Mouse (Mus musculus): ENCODE measurements at regions not wholly inside any gene's neighbourhood (a gene's known extent, or its start where the extent isn't known, plus 50 kb on each side); places are given as distances from the start of the nearest gene placed in this dataset.

DNA sequence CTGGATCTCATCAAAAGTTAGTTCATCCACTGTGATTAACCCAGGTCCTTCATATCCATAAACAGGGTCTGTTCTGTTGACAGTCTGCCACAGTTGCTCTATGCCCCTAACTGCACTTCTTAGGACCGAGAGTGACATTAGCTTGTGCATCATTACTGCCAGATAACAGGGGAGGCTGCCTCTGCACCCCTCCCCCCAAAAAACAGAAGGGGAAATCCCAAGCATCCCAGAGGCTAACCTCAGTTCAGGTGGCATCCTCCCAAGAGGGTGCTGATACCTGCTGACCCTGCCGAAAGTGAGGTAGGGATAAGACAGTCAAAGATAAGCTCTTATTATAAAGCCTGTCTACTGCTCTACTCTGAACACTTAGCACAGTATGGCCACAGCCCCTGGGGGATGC lies 87.3 kb downstream of the Rplp1 start:
- ATAC-seq (replicated peaks; ENCODE audit: insufficient number of reproducible peaks, low FRiP score, low TSS enrichment, poor library complexity, severe bottlenecking), result no peak

DNA sequence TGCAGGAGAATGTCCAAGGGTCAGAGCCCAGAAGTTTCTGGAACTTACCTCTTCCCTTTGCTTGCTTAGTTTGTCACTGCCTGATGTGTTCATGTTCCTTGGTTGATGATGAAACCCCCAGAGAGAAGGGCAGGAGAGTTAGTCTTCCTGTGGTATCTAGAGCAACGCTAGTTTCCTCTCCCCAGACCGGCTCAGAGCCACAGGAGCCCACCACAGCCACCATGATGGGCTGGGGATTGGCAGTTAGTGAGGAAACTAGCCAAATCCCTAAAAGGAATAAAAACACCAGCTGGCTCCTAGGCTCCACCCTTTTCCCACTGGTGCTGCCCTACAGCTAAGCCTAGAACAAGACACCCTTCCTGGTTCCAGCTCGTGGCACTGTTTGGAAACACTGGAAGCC lies 87.9 kb downstream of the Rplp1 start:
- ATAC-seq (replicated peaks; ENCODE audit: insufficient number of reproducible peaks, low FRiP score, low TSS enrichment, poor library complexity, severe bottlenecking), result no peak

DNA sequence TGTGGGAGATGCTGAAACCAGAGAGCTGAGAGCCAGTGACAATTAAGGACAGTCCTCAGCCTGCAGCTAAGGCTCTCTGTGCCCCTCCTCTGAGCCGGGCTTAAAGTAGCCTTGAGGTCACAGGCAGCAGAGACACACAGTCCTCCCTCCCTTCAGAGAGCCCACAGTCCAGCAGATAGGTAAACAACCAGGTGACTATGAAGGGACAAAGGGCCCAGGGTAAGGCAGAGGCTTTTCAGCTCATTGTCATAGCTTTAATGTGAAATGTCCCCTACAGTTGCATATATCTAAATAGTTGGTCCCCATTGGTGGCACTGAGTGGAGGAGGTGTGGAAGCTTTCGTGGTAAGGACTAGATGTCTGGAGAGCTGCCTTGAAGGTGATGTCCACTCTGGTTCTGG lies 88.5 kb downstream of the Rplp1 start:
- no peak for ATAC-seq (replicated peaks; ENCODE audit: insufficient number of reproducible peaks, low FRiP score, low TSS enrichment, poor library complexity, severe bottlenecking)

DNA sequence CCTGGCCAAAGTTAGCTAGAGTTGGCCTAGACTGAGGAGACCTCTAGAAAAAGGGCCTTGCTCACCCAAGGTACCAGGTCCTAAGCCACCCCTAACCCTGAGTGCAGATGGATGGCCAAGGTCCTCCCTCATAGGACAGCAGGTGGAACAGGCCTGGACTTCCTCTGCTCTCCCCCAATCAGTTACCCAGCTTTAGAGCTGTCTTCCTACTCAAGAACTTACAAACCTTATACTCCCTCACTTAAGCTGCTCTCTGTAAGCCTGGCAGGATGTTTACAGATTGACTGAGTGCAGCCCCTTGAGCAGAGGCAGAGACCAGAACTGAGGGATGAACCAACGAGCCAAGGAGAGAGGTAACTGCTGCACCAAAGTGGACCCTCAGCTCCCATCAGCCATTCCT lies 94.5 kb downstream of the Rplp1 start:
- peak; percentile 31; the same call in 1 of the 2 replicates for ATAC-seq (replicated peaks; ENCODE audit: insufficient number of reproducible peaks, low FRiP score, low TSS enrichment, poor library complexity, severe bottlenecking)

DNA sequence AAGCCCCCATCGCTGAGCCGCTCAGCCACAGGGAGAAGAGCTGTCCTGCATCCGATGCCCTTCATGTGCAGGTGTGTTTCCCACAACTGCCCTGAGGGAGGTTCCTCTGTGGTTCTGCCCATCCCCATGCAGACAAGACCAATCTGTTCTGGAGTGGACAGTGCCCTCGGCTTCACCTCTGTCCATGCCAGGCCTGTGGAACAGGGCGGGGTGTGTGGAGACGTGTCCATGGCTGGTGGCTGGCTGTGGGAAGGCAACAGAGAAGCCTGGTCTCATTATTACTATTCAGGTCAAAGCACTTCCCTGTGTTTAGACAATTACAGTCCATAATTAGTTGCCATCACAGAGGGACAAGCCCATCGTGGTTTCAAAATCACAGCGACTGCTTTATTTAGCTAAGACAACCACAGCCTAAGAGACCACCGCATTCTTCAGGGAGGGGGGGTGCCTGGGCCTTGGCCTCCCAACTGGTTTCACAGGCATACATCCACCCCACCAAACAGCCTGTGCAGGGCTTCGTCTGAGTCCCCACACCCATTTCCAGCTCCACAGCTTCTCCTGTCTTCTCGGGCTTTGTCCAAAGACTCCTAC lies 97.7 kb downstream of the Rplp1 start:
- ATAC-seq (replicated peaks; ENCODE audit: insufficient number of reproducible peaks, low FRiP score, low TSS enrichment, poor library complexity, severe bottlenecking), result no peak

DNA sequence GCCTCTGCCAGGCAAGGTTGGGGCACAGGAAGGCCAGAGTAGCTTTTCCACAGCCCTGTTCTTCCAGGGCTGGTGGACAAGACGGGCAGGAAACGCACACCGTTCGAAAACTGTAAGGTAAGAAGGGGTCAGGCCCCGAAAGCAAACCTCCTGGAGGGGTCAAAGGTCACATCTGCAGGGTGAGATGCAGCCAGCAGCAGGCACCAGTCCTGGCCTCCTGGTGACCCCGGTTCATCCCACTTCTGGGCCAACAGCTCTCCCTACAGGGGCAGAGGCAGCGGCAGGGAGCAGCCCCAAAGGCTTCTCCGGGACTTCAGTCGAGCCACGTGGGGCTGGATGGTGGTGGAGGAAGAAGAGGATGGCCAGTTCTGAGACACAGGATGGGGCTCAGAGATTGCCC lies 98.3 kb downstream of the Rplp1 start:
- ATAC-seq (replicated peaks; ENCODE audit: insufficient number of reproducible peaks, low FRiP score, low TSS enrichment, poor library complexity, severe bottlenecking), result no peak

DNA sequence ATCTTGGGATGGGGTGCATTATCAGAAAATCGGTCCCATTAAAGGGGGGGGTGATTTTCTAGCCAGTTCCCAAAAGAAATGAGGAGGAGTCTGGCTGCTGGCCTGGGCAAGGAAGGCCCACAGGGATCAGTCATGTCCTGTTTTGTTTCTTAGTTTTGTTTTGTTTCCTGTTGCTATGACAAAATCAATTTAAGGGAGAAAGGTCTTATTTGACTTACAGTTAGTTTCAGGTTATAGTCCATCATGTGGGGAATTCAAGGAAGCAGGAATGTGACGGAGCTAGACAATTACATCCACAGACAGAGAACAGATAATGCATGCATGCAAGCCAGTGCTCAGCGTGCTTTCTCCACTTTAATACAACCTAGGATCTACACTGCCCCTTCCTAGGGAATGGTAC lies 101.1 kb downstream of the Rplp1 start:
- no peak for ATAC-seq (replicated peaks; ENCODE audit: insufficient number of reproducible peaks, low FRiP score, low TSS enrichment, poor library complexity, severe bottlenecking)

DNA sequence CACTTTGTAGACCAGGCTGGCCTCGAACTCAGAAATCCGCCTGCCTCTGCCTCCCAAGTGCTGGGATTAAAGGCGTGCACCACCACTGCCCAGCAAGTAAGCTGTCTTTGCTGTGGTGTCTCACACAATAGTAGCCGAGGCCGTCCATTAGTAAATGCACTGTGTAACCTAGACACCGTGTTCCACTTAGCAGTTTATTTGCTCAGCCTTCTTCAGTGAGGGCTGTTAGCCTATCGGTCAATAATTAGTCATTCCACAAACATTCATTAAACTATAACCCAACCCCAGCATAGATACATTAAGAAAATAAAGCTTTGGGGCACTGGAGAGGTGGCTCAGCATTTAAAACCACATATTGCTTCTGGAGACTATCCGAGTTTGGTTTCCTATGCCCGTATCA lies 102.0 kb downstream of the Rplp1 start:
- no peak for ATAC-seq (replicated peaks; ENCODE audit: insufficient number of reproducible peaks, low FRiP score, low TSS enrichment, poor library complexity, severe bottlenecking)

DNA sequence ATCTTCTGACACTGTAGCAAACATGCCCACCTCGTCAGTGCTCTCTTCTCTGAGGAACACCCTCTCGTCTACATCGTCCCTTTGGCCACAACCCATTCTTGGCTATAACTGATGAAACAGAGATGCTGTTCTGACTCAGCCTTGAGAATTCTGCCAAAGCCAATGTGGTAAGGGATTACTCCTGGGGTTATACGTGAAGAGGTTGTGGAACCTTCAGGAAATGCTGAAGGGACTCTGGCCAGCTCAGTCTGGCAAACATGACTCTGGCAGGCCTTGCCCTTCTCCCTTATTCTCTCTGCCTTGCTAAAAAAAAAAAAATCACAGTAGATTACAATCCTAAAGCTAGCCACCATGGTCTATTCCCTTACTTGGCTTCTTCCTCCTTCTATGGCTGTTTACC lies 103.9 kb downstream of the Rplp1 start:
- no peak for ATAC-seq (replicated peaks; ENCODE audit: insufficient number of reproducible peaks, low FRiP score, low TSS enrichment, poor library complexity, severe bottlenecking)

DNA sequence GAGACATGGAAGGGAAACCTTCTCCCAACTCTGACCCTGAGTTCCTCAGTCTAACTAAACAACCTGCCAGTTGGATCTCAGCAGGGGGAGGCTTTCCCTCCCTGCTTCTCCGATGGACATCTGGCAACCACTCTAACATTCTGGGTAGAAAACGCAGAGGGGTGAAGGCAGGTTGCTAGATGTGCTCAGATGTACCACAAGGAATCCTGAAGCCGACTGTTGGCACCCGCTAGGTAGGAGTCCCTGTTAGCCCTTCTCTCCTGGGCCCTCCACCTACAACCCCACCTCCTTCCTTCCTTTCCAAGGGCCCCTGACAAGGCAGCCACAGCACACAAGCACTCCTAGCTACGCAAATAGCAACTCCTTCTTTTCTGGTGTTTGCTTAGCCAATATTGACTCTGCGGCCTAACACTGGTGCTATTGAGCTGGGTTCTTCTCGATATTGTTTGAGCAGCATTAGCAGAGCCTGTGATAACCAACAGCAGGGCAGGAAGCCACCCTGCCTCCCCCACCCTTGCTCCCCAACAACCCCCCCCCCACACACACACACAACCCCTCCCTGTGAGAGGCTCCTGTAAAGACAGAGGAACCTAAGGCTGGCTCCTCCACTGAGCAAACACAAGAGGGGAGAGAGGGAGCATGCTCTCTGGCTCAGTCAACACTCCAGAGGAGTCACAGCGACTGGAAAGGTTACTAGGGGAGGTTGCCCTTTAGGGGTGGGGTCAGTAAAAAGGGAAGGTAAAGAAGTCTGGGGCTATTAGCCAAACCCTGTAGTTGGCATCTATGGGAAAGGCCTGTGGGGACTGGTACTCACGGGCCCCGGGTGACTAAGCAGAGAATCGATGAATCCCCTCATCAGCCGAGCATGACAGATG lies 105.8 kb downstream of the Rplp1 start:
- ATAC-seq (replicated peaks; ENCODE audit: insufficient number of reproducible peaks, low FRiP score, low TSS enrichment, poor library complexity, severe bottlenecking), result no peak

DNA sequence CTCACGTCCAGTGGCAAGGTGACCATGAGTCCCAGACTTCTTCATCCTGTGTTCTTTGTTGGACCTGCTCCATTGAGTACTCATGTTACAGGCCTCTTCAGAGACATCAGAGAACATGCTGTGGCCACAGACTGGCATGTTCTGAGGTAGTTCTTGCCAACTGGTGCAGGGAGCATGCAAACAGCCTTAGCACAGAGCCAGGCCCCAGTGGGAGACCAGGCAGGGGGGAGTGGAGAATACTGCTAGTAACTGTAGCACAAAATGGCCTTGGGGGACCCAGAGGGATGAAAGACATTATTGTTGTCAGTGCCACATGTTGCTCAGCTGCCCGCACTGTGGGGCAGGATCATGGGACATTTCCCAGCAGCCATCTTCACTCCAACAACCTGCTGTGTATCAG lies 108.4 kb downstream of the Rplp1 start:
- no peak for ATAC-seq (replicated peaks; ENCODE audit: insufficient number of reproducible peaks, low FRiP score, low TSS enrichment, poor library complexity, severe bottlenecking)

DNA sequence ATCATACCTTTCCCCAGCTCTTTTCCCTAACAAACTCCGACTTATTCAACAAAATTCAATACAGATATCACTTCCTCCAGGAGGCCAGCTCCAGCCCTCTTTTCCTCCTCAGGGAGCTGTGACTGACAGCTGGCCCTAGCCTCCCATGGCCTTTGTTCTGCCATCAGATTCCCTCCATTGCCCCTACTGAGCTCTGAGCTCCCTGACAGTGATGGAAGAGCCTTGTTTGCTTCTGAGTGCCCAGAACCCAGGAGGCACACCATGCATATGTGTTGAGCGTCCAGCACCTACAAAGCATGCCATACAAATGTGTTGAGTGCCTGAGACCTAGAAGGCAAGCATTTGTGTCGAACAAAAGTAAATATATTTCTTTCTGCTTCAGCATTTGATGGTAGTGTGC lies 110.8 kb downstream of the Rplp1 start:
- no peak for ATAC-seq (replicated peaks; ENCODE audit: insufficient number of reproducible peaks, low FRiP score, low TSS enrichment, poor library complexity, severe bottlenecking)

DNA sequence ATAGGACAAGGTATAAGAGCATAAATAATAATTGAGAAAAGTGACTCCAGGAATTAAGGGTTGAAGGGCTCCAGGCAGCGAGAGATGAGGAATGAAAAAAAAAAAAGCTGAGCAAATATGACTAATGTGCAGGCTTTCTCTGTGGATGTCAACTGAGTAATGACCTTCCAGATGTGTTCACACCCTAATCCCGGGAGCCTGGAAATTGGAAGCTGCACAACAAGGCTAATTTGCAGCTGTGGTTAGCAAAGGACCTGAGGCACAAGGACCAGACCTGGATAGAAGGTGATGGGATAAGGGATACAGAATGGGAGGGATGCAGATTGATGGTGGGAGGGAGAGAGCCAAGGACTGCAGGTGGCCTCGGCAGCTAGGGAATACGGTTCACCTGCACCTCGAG lies 111.6 kb downstream of the Rplp1 start:
- no peak for ATAC-seq (replicated peaks; ENCODE audit: insufficient number of reproducible peaks, low FRiP score, low TSS enrichment, poor library complexity, severe bottlenecking)

DNA sequence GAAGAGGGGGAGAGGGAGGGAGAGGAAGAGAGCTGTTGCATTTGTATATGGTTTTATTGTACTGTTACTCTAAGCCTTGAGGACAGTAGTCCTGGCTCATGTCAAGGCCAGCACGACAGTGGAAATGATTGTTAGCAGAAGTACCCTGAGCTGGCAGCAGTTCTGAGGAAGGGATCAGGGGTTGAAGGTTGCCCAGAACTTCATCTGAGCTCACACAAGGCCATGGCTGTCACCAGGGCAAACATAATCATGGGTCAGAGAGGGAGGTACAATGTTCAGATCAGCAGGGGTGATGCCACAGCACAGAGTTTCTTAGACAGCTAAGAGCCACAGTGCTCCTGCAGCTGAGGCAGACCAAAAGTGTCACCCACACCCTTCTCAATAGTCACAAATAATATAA lies 114.8 kb downstream of the Rplp1 start:
- ATAC-seq (replicated peaks; ENCODE audit: insufficient number of reproducible peaks, low FRiP score, low TSS enrichment, poor library complexity, severe bottlenecking), result no peak

DNA sequence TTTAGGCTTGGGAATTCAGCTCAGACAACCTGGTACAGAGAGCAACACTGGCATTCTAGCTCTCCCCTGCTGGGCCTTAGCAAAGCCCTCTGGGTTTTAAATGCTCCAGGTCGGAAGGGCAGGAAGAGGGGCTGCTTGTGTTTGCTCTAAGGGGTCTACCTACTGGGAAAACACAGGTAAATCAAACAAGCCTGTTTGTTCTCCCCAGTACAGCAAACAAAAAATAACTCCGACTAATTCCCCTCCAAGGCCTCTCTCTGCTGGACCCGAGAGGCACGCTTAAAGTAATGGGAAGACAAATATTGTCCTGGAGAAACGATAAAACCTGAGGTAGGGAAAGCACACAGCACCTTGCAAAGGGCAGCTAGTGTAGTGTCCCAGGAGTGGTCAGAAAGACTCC lies 118.4 kb downstream of the Rplp1 start:
- ATAC-seq (replicated peaks; ENCODE audit: insufficient number of reproducible peaks, low FRiP score, low TSS enrichment, poor library complexity, severe bottlenecking), result no peak

DNA sequence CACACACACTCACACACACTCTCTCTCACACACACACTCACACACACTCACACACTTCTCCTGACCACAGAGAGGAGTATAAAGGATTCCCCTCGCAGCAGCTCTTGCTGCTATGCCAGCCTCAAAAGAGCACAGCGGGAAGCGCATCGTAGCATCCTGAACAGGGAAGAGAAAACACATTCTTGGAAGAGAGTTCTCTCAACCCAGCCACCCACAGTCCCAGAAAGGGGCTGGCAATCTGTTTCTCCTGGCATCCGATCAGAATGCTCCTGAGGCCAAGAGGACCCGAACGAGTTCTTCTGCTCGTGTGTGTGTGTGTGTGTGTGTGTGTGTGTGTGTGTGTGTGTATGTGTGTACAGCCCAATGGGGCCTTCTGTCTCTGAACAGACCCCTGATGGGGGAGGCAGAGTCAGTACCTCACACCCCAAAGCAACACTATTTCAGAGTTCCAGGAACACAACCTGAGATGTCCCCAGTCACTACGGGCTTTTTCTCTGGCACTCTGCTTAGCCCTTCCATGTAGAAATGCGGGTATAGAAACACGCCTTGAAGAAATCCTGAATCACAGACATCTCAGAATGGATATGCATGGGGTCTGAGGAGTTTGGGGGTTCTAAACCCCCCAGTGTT lies 122.8 kb downstream of the Rplp1 start:
- ATAC-seq (replicated peaks; ENCODE audit: insufficient number of reproducible peaks, low FRiP score, low TSS enrichment, poor library complexity, severe bottlenecking), result no peak

DNA sequence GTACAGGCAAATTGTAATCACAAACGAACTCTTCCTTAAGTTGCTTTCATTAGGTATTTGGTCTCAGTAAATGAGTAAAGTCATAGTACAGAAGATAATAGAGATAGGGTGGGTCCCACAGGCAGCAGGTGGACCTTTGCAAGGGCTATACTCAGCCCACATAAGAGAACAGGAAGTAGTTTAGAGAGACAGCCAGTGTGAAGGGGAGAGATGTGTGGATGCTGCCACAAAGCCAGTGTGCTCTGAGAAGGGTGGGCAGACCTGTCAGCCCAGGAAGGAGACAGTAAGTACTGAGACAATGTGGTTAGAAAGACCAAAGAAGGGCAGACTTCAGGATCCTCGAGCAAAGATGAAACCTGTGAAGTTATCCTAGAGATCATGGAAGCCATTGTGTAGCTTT lies 123.5 kb downstream of the Rplp1 start:
- no peak for ATAC-seq (replicated peaks; ENCODE audit: insufficient number of reproducible peaks, low FRiP score, low TSS enrichment, poor library complexity, severe bottlenecking)

DNA sequence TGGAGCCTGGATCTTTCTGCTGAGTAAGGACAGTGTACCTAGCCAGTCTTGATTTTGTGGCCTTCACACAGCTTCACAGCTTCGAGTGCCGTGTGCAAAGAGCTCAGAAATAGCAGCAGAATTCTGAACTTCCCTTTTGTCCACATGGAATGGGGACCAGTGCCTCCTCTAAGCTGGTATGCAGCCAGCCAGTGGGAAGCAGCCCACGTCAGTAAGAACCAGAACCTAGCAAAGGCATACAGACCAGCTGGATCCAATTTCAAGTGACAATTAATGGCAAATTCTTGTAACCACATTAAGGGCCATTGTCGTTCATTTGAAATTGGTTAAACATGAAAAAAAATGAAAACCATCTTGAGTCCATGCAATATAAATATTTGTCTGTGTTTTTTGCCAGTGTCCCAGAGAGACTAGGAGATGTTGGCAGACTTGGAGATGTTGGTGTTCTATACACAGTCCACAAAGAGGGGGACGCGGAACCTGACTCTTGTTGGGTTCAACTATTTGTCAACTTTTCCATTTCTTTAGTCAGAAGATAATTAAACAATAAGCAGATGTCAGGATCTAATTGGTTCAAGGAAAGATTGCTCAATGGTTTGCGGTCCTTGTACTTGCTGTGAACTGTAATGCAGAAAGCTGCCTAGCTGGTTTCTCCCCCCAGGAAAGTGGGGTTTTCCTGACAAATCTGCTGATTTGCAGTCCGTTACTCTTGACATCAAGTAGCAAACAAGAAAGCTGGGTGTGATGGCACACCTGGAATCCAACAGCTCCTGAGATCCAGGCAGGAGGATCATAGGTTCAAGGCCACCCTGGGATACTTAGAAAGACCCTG lies 125.1 kb downstream of the Rplp1 start:
- ATAC-seq (replicated peaks; ENCODE audit: insufficient number of reproducible peaks, low FRiP score, low TSS enrichment, poor library complexity, severe bottlenecking), result no peak

DNA sequence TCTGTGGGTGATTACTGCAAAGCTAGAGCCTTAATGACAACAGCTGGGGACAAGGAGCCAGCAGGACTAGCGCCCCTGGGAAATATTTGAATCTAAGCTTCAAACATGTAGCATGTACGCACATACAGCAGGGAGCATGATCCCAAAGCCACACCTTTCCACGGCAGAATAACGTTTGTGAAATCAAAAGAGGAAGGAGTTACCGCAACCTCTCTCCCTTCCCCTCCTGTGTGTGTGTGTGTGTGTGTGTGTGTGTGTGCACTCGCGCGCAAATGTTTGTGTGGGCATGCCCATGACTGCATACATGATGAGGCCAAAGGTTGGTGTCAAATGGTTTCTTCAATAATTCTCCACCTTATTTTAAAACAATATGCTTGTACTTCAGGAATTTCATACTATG lies 132.9 kb downstream of the Rplp1 start:
- no peak for ATAC-seq (replicated peaks; ENCODE audit: insufficient number of reproducible peaks, low FRiP score, low TSS enrichment, poor library complexity, severe bottlenecking)
